Mouse (Mus musculus) gastrocnemius, adult 2 months (tissue): ENCODE data around the gene Mmp23. TPM values are rescaled to one million over a fixed set of nuclear protein-coding genes. Genes with fewer than 3 reads are reported as not detected.
"Not testable (repeated sequence)": the region's sequence is repeated elsewhere in the genome, so short reads cannot be mapped to it uniquely, and the experiment has no call there.

Experiments
- DNase-seq: peaks from one replicate; pipeline ENCODE4 v3.0.0; 2022
- H3K27ac ChIP-seq: fragments of 200-600 bp; 2 replicates; pipeline ENCODE4 v1.8.1; 2022; ENCODE audit warnings: mild to moderate bottlenecking
- H3K4me3 ChIP-seq: fragments of 200-600 bp; 2 replicates; pipeline ENCODE4 v1.8.1; 2022; ENCODE audit warnings: mild to moderate bottlenecking, moderate library complexity
- CTCF ChIP-seq: fragments of 200-600 bp; IDR thresholded peaks from 2 replicates; pipeline ENCODE4 v1.8.1; 2022; ENCODE audit warnings: antibody characterized with exemption, mild to moderate bottlenecking, moderate library complexity
- intact Hi-C: fragments of 180-260 bp; cut with DNase I; formaldehyde crosslinking; loops from one replicate; pipeline ENCODE4 v1.15.1; 2025
- long read RNA-seq, 2 experiments: library from polyadenylated mRNA; stranded (forward); transcript quantifications; one replicate each; pipeline ENCODE4 v2.0.0; 2021
- total RNA-seq, 2 experiments: library from RNA; stranded (reverse); gene quantifications; 2 replicates each; pipeline ENCODE4 v1.2.3; 2021

Mmp23 gene
- 1 to 10 TPM in 1 of 2 experiments, under 1 TPM in 1; 0.64 to 3.0 TPM for total RNA-seq
- long read RNA-seq, experiment 1, partial matches to known transcripts: 1 of 2 reads
- long read RNA-seq, experiment 1, other reads (novel, unspliced or antisense): 0 of 2 reads
- long read RNA-seq, experiment 2: 0 reads

DNA sequence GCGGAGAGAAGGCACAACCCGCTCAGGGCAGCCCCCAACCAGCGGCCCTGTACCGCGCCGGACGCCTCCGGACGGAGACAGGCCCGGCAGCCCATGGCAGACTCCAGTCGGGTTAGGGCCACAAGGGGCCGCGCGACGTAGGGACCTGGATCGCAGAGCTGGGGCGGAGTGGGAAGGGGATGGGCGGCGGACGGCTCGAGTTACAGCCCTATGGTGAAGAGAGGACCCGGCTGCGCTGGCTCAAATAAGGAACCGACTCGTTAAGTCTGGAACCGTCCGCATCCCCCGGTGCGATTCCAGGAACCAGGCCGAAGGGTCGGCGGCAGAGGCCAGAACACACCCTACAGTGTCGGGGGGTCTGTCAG lies at the start of gene Mmp23:
Gene Mmp23 (minus strand): TSS at position 299 of the 365 bp plus-strand sequence.
- intact Hi-C loops: no loop called here
- DNase-seq: peak; percentile 77
- Histone ChIP-seq H3K4me3 (peak within 1 kb of the TSS; percentile 72), H3K27ac (peak within 1 kb of the TSS; percentile 76)
- no peak; the same call in 1 of the 2 replicates for TF ChIP-seq CTCF

GRCm38 (mm10) chr4:155700425-155700824 lies 47.2 kb upstream of the Mmp23 start:
- intact Hi-C loops: loop anchor here (5.0 to 10.0 kb wide), 3 partner anchors 73 to 336 kb away; partner anchors contain the start of gene Prkcz
- H3K27ac ChIP-seq: no peak overlapping the region
- no peak overlapping the region for H3K4me3 ChIP-seq
- TF ChIP-seq CTCF: peak; percentile 66
- no peak for DNase-seq

- no peak for DNase-seq
- intact Hi-C loops: no loop called here
- H3K27ac ChIP-seq: no peak overlapping the region
- no peak for TF ChIP-seq CTCF
- H3K4me3 ChIP-seq: no peak overlapping the region
Measured at GRCm38 (mm10) chr4:155696261-155697255, 43.4 kb upstream of the Mmp23 start.

DNA sequence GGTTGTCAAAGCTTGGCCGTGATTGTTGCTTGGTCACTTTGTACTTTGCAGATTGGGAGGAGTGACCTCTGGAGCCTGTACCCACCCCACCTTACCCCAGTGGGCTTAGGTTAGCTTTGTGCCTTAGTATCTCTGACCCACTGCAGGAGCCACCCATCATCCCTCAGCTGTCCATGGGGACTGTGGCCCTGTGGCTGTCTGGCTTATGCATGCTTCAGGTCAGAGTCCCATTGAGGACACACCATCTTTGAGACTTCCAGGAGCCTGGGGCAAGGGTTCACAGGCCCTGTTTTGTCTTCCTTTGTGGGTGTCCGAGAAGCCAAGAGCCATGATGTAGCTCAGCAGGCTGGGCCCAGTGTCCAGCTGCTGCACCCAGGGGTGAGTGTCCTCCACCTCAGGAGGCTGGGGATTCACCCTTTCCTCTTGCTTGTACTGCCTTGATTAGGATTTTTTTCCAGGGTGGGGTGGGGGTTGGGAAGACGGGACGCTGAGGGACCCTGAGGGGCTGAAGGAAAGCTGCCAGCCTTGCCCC lies 42.4 kb upstream of the Mmp23 start:
- H3K4me3 ChIP-seq: peak overlapping the region; percentile 87
- intact Hi-C loops: no loop called here
- TF ChIP-seq CTCF: no peak
- no peak for DNase-seq
- H3K27ac ChIP-seq: no peak overlapping the region

DNA sequence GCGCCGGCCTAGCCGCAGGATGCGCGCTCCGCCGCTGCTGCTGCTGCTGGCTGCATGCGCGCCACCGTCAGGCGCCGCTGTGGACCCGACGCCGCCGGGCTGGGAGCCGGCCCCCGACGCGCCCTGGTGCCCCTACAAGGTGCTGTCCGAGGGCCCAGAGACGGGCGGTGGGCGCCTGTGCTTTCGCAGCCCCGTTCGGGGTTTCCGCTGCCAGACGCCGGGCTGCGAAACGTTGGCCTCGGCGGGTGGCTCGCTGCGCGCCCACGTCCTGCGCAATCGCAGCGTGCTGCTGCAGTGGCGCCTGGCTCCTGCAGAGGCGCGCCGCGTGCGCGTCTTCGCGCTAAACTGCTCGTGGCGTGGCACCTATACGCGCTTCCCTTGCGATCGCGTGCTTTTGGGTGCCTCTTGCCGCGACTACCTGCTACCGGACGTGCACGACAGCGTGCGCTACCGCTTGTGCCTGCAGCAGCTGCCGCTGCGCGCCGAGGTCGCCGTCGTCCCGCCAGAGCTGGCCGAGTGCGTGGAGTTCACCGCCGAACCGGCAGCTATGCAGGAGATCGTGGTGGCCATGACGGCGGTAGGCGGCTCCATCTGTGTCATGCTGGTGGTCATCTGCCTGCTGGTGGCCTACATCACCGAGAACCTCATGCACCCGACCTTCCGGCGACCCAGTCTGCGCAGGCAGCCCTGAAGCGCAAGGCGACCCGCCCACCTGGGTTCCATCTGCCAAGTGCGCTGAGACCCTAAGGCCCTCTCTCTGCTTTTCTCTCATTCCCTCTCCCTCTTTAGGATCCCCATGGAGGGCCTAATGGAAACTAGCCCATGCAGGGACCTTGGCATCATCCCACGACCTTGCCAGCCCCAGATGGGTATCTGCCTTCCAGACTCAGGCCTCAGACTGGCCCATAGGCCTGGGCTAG lies 41.6 kb upstream of the Mmp23 start:
- Histone ChIP-seq H3K27ac (peak overlapping the region; percentile 81), H3K4me3 (peak overlapping the region; percentile 87)
- peak; percentile 45 for TF ChIP-seq CTCF
- intact Hi-C loops: no loop called here
- DNase-seq: peak; percentile 74

DNA sequence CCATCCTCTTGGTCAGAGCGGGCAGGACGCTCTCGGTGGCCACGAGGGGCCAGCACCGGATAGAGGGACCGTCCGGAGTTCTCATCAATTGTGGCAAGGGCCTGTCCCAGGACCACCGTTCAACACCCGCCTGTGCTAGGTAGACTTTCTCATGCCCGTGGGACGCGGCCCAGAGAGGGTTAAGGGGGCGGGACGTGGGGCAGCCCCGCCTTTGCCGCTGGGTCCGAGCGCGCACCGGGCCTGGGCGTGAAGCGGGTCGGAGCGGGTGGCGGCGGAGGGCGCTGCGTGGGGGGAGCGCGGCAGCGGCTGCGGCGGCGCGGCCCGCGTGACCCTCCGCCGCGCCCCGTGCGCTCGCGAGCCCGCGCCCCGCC lies 40.9 kb upstream of the Mmp23 start, which contains the start of gene Fndc10:
Gene Fndc10 (plus strand): TSS at position 232 of the 371 bp plus-strand sequence.
- Histone ChIP-seq H3K27ac (peak within 1 kb of the TSS; percentile 81), H3K4me3 (peak within 1 kb of the TSS; percentile 87)
- intact Hi-C loops: no loop called here

GRCm38 (mm10) chr4:155692421-155692820 lies 39.2 kb upstream of the Mmp23 start:
- Histone ChIP-seq H3K27ac (no peak overlapping the region), H3K4me3 (no peak overlapping the region)
- DNase-seq: no peak
- TF ChIP-seq CTCF: no peak
- intact Hi-C loops: no loop called here

More for the DNA sequence above, 40.9 kb upstream of the Mmp23 start, which contains the start of gene Fndc10:
- no peak for DNase-seq
- peak; percentile 25; the same call in 1 of the 2 replicates for TF ChIP-seq CTCF

DNA sequence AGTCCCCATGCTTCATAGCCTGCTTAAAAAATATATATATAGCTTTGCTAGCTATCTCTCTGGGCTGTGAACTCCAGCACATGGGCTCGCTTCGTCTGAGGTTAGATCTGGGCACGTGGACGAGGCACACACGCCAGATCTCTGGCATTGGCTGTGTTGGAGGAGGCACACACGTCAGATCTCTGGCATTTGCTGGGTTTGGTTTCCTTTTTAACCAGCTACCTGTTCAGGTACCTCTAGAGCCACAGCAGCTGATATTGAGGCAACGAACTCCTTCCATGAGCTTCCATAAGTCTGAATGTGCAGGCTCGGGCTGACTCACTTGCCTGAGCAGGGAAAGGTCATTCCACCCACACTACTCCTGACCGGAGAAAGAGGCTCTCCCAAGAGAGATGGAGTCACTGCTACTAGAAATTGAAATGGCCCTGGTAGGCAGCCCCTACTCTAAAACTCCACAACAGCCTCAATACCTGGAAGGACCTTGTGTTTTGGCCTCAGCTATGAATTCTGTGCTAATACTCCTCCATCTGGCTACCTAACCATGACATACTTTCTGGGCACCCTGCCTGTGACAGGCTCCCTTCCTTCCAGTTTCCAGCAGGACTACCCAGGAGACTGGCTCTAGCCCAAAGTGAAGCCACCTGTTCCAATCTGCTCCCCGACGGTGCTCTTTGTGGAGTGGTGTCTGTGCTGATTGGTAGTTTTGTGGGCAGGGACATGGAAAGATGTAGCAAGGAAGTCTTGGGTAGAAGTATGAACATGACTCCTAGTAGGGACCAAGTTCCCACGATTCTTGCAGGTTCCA lies 37.6 kb upstream of the Mmp23 start:
- Histone ChIP-seq H3K27ac (no peak overlapping the region), H3K4me3 (no peak overlapping the region)
- intact Hi-C loops: no loop called here
- no peak for TF ChIP-seq CTCF
- DNase-seq: no peak

DNA sequence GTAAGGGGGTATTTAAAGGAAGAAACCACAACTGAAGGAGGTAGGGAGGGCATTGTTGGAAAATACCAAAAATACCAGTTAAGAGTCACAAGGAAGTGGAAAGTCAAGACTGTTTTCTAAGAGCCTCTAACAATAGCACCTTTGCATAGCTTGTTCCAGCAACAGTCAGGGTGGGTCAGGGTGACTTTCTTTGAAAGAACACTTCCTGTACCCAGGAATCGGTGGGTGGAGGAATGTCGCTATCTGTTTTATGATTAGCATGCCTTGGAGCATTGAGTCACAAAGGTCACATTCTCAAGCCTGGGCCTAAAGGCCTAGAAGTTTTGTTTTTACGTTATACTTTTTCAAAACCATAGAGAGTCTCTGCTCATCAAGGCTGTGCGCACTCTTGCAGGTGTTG lies 34.6 kb upstream of the Mmp23 start:
- H3K4me3 ChIP-seq, intact Hi-C loops, DNase-seq: not testable (repeated sequence)

DNA sequence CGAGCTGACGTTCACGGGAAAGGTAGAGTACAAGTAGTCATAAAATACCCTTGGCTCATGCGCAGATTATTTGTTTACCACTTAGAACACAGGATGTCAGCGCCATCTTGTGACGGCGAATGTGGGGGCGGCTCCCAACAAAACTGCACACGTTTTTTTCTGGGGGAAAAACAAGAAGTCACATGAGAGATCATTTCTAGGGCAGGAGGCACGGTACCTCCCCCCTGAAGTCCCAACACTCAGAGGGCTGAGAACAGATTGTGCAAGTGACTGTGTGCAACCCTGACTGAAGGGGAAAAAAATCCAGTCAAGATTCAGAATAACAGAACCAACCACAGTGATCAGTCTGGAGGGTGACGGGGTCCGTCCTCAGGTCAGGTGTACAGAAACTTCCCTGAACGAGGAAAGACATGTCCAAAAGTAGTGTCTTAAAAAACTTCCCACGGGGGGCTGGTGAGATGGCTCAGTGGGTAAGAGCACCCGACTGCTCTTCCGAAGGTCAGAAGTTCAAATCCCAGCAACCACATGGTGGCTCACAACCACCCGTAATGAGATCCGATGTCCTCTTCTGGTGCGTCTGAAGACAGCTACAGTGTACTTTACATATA lies 30.6 kb upstream of the Mmp23 start:
- H3K4me3 ChIP-seq, DNase-seq, H3K27ac ChIP-seq, intact Hi-C loops: not testable (repeated sequence)

More for the DNA sequence above, 34.6 kb upstream of the Mmp23 start:
- not testable (repeated sequence) for H3K27ac ChIP-seq

- Histone ChIP-seq H3K4me3 (no peak overlapping the region), H3K27ac (no peak overlapping the region)
- DNase-seq: no peak
- TF ChIP-seq CTCF: peak; percentile 59
- intact Hi-C loops: no loop called here
Measured at GRCm38 (mm10) chr4:155675991-155676390, 22.8 kb upstream of the Mmp23 start.
